Mouse (Mus musculus) megakaryocyte progenitor cell, adult 5-6 weeks (primary cell): ENCODE measurements around the gene Cacna2d1. TPM values are rescaled to one million over a fixed set of nuclear protein-coding genes. Genes with fewer than 3 reads are reported as not detected.

ENCODE experiments used
- ATAC-seq: replicated peaks from 2 replicates; pipeline ENCODE4 v1.8.0; 2016; ENCODE audit warnings: mild to moderate bottlenecking, moderate TSS enrichment, inconsistent platforms; ENCODE audit not compliant: poor library complexity
- total RNA-seq, 2 experiments: library from RNA; stranded (forward) in 1 of 2; stranded (reverse) in 1 of 2; fragments of 157-497, 149-512 nt in 1 of 2; fragments of 200-1000 nt in 1 of 2; gene quantifications; 2 replicates each; pipeline versions ENCODE4 v1.2.3 to v1.2.4; 2015 to 2017

The Cacna2d1 gene
- total RNA-seq, 2 experiments from 2014 or later: not detected

DNA sequence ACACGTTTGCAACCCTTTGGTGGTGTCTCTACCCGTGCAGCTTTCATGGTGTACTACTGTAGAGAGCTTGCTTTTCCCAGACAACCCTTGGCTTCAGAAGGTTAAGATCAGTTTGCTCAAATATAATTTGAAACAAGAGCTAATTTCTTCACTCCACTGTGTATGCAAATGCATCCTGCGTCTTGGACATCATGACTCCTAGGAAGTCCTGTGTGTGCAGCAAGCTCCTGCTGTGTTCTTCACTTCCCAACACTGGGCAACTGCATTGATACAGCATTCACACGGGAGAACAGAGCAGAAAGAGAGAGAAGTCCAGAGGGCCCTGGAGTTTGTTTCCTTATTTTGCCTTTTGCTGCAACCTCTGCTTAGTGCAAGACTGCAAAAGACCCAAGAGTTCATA lies 48.1 kb downstream of the Cacna2d1 start:
- no peak for ATAC-seq

DNA sequence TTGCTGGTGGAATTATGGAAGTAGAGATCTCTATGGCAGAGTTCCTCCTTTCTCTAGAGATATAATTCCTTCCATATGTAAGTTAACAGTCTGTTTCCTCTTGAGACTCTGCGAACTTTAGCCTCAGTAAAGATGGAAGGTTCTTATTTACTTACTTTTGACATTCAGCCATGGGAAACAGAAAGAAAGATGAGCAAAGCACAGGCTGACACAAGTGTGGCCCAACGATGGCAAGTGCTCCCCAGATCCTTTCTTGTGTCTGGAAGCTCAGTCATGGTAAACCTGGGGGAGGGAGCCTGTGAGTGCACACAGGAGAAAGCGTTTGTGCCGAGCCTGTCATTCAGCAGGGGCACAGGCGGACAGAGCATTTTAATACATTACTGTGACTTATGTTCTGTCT lies 48.9 kb downstream of the Cacna2d1 start:
- ATAC-seq: no peak

DNA sequence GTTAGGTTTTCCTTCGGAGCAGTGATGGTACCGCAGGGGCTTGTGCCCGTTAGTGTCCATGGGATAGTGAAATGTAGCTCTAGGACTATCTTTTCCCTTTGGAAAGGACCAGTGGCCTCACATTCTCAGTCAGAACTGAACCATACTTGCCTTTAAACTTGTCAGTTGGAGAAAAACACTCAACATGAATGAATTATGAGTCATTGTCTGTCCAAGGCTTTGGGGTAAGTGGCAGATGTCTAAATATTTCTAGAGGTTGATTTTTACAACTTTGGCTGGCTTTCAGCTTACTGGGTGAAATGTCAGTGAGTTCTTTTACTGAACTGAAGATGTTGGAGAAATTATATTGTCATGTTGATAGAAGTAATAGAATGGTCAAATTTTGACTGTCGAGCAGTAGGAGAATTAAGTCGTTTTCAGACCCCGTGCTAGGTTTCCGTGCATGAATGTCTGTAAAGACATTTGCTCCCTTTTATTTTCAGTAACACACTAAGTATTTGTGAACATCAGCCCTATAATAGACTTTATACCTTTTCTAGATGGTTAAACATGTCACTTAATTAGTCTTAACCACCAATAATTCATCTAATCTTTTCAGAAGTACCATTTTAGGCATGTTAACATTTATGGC lies 50.9 kb downstream of the Cacna2d1 start:
- ATAC-seq: no peak

DNA sequence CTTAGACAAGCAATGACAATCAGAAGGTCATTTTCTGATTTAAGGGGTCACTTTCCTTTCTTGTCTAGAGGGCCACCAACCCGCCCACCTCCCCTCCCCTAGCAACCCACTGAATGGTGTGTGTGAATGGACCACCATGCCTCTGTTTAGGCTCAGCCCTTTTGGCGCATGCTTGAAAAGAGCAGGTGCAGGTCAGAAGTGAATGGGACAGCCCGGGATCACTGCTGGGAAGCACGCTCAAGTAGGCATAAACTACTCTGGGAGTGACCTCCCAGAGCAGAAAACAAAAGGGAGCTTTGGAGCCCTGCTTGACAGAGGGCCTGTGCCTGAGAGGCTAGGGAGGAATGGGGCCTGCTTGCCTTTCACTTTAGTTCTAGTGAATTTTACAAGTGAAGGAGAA lies 51.4 kb downstream of the Cacna2d1 start:
- ATAC-seq: no peak

DNA sequence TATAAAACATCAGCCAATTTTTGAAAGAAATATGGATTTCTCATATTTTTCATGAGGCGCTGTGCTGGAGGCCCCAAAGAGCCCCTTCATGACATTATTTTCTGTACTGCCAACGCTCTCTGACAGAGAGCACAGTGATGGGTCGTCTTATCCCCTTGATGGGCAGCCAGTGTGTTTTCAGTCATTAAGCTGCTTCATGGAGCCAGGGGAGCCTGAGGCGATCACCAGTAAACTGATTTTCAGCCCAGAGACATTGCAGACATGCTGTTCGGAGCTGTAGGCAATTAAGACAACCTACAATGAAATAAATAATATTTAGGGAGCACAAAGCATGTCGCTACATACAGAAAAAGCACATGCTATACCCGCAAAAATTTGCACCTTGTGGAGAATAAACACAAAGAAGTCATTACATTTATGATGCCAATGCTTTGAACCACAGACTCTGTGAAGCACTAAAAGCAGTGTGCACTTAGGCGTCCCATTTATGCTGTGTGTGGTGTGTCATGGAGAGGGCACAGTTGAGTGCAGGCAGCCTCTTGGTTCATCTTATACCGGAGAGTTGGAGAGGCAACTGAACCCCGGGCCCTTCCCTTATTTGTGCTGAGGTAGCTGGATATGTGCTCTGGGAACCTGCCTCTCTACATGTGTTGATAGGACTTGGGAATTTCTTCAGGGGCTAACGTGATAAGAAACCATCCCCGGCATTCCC lies 57.1 kb downstream of the Cacna2d1 start:
- no peak for ATAC-seq

DNA sequence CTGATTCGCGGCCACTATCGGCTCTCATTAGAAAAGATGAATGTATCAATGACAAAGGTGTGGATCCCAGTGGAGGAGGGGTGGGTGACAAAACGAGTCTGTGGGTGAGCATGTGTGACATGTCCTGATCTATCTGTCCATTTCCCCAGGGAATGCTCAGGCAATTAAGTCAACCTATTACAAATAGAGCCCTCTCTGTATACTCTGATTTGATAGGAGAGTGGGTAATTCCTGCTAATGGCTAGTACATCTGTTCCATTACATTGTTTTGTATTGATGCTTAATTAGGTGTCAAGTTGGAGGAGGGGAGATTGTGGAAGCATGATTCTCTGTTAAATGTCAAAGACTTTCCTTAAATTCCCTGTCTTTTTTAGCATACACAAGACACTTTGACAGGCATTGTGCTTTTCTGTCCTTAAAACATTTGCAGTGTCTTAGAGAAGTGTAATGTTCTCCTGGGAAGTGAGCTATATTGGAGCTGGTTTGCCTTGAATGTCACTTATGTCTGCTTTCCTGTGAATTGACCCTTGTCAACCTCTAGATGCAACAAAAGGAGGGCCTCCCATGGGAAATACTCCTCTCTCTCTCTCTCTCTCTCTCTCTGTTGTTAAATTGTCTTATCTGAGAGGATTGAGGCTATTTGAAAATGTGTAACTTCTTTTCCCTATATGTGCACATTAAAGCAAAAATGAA lies 58.9 kb downstream of the Cacna2d1 start:
- no peak for ATAC-seq

DNA sequence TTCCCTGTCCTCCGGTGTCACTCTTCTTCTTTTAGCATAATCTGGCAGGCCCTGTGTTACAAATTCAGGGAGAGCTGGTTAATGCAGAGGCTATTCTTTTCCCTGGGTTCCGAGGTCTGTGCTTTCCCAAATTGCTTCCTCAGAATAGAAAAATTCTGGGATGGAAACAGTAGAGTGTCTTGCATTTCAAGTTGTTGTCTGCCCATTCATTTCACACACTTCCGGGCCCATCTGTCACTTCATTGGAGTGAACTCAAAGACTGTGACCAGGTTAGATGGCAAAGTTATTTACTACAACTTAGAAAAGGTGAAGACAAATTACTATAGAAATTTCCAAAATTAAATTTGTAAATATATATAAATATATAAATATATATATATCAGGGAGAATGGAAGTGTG lies 62.7 kb downstream of the Cacna2d1 start:
- no peak for ATAC-seq

DNA sequence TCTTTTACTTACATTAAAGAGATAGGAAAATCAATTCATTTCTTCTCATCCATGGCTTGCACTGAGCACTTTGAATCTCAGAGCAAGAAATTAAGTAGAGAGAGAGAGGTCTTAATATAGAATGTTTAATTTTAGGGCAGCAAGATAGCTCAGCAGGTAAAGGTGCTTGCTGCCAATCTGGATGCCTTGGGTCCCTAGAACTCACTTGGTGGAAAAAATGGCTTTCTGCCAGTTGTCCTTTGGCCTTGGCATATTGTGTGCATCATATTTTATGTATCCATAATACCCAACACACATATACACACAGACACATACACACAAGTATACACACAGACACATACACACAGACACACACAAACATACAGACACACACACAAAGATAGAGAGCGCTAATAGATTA lies 63.3 kb downstream of the Cacna2d1 start:
- ATAC-seq: no peak

DNA sequence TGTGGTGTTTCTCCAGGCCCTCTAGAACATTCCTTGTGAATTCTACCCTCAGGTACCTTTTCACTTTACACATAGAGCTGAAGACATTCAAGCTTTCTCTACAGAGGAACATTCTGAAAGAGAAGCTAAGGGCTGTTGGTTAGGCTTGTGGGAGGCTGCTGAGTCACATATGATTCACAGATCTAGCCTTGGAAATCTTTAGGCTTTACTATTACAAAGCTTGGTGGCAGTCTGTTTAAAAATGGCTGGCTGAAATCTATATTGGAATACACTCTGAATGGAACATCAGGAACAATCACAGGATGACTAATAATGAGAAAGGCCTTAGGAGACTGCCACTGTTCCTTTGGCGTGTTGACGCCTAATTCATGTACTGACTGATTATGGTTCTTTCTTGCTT lies 66.4 kb downstream of the Cacna2d1 start:
- no peak for ATAC-seq

DNA sequence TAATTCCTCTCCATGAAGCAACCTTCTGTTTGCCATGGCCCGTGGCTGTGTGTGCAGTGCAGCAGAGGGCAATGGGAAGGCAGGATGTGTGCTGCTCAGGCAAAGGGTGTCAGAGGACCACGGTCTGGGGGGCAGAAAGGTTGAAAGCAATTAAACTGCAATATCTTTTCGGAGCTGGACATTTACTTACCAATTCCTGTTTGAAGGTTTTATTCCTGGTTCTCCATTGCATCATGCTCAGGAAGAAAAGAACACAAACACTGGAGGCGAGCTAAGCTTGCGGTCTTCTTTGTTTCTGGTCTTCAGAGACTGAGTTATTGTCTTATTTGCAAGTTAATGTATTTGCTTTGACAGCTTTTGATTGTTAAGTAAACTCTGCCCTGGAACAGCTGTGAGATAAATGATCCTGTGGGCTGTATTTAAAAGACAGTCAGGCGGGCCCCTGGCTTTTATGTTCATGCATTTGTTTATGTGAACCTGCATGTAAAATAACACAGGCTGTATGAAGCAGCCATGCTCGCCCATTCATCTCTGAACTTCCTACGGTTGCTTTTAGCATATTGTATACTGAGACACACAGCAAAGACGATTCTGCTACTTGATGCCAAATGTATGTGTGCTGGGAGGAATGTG lies 68.1 kb downstream of the Cacna2d1 start:
- ATAC-seq: no peak

DNA sequence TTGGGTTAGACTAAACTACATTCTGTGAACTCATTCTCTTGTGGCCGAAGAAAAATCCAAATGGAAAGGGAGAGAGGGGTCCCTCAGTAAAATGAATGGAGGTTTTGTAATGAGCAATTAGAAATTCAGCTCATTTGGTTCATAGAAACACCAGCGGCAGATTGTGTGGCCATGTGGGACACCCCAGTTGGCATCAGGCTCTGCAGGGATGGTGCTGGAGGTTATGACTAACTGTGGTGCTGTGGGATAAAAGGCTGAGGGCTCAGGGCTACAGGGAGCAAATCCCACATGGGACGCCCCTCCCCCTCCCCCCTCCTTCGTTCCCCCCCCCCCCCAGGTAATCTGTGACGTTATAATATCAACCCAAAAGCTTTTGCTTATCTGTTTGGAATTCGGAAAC lies 69.8 kb downstream of the Cacna2d1 start:
- no peak for ATAC-seq

DNA sequence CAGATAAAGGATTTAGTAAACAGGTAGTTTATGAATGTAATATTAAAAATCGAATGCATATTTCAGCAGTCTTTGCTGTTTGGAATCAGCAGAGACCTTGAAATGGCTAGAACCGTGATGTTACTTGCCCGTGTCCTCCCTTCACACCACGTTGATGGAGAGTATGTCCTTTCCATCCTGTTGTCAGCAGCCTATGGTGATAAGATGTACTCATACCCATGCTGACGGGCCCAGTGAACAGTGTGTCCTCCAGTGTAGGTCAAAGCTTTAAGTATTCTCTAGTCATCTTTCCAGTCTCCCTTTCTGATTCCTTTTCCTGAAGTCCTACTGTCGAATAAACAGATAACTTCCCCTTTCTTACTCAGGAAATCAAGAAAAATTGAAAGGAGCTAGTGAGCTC lies 72.5 kb downstream of the Cacna2d1 start:
- no peak for ATAC-seq

DNA sequence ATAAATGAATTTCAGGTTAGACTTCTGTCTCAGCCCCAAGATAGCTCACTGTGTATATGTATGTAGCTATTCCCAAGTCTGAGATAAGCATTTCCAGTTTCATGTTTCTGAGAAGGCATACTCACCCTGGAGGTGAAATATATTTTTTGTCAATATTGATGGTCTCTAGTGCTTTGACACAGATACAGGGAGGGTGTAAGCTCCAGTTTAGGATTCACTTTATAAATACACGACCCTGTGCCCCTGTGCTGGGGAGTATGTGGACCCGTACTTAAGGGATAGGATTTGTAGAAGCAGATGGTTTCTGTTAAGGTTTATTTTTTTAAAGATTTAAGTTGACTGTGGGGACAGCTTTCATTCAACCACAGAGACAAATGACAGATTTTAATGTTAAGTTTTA lies 79.2 kb downstream of the Cacna2d1 start:
- ATAC-seq: no peak

DNA sequence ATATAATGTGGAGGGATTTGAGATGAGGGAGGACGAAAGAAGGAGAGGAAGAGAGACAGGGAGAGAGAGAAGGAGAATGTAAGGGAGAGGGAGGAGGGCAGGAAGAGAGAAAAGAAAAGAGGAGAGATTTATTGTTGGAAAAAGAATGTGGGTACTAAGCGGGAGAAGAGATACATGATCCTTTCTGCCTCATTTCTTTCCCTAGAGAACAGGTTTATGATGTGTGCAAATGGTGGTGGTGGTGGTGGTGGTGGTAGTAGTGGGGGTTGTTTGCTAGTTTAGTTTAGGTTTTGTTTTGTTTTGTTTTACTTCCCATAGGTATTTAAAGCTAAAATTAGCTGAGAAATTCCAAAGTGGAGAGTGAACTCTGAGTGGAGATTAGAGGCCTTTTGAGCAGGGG lies 79.9 kb downstream of the Cacna2d1 start:
- ATAC-seq: no peak

DNA sequence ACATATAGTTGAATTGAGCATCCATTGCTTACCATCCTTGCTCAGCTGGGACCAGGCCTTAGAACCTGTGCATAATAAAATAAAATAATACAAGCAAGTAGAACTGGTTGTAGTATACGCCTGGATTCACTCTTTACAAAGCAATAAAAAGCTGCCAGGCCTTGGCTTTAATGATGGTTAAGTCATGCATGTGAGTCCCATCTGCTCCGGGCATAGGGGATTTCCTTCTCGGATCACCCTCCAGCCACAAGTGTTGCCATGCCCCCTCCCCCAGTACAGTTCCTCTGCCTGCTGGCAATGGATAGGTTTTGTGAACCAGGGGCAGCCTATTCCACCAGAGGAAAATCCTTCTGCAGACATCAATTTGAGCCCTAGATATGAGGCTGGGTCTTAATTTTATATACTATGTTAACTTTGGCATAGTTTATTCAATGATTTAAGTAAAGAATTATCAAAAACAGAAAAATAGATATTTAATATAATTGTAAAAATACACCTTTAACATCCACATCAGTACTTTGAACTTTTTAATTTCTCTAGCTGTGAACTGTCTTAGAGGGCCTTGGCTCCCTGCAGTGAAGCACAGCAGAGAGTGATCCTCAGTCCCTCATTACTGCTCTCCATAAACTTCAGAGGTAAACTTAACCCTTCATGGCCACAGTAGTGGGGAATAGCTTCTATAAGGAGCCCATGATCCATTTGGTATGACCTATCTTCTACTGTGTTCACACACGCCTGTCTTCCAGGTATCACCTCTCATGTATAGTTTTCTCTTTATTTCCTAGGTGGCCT lies 90.3 kb downstream of the Cacna2d1 start:
- no peak for ATAC-seq

DNA sequence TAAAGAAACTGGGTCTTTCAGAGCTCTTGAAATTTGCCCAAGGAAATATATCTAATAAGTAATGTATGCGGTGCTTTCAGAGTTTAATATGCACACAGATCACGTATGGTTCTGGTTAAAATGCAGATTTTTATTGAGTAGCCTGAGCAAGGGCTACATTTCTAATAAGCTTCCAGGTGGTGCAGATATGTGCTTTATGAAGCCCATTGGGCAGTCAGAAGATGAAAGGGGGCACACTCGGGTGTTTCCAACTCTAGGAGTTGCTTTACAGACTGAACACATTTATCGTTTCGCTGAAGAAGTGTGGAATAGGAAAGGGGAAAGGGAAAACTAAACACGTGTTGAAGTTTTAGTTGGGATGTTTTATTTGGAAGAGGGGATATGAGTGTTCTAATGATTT lies 94.4 kb downstream of the Cacna2d1 start:
- no peak for ATAC-seq

DNA sequence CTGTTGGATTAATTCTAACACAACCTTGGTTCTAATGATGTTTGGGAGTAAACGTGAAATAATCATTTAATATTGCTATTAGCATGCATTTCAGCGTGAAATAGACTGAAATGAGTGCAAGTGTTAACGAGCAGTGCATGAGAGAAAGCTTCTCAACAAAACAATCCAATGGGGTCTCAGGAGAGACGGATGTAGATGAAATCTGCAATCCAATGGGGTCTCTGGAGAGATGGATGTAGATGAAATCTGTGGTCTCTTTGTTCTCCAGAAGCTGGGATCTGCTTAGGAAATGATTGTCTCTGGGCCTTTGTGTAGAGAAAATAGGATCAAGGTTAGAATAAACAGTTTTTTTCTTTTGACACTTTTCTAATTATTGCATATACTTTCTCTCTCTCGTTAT lies 95.0 kb downstream of the Cacna2d1 start:
- no peak for ATAC-seq

DNA sequence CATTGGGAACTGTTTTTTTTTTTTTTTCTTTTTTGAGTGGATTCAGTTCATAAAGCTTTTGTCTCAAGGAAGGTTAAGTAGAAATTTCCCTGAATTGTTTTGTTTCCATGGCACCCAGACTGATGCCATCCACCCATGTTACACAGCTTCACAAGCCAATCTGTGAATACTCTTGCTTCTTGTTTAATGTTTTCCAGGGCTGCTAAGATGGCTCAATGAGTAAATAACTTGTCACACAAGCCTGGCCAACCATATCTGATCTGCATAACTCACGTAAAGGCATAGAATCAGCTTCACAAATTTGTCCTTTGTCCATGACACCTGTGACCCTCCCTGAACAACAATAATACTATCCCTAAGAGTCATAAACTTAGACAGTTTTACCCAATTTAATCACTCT lies 99.1 kb downstream of the Cacna2d1 start:
- no peak for ATAC-seq

DNA sequence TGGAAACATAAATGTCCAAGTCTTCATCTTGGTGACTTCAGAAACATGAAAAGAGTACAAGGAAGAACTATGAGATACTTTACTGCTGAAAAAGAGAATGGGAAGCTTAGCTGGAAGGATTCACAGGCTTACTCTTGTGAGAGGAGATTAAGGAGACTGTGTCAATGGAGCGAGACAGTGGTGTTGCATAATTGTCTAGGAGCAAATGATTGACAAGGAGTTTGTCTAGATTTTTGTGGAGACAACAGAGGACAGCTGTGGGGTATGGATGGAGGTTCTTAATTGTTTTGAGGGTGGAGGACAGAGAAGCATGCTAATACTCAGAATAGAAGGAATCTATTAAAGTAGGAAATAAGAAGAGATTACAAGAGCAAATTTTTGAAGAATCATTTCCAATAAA lies 100.8 kb downstream of the Cacna2d1 start:
- ATAC-seq: no peak

DNA sequence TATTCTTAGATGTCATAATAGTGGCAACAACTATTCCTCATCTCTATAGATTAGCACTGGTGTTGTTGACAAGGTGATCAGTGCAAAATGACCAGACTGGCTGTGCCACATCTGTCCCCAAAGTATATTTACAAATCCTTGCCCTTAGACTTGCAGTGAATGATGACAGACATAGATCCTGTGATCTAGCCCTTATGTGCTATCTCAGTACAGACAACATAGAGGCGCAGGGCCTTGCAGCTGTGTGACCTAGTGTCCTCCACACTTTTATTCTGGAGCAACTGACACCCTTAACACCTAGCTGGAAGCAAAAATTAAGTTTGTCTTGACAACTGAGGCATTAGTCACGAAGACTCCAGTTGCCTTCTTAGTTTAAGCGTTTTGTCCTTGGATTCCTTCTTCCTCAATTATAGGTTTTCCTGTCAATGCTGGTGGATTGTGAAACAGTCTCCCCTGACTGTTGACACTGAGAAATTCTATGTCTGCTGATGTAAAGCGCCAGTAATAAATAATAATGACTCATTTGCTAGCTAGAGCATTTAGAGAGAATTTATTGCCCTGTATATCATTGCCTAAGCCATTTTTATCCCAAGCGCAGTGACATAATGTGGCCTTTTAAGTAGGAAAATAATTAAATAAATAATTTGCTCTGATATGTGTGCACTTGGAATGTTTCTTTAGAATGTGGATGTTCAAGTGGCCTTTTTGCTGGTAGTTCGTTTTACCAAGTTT lies 110.8 kb downstream of the Cacna2d1 start:
- no peak for ATAC-seq
